Mouse (Mus musculus) forebrain, embryonic 11.5 days (tissue): ENCODE results near the gene Tnr. TPM values are rescaled to one million over a fixed set of nuclear protein-coding genes. Genes with fewer than 3 reads are reported as not detected.
"Not testable (repeated sequence)": the region's sequence is repeated elsewhere in the genome, so short reads cannot be mapped to it uniquely, and the experiment has no call there.

Source experiments
- ATAC-seq: fragments of 200-750 bp; cut with Nextera tagmentation; replicated peaks from 2 replicates; pipeline ENCODE4 v1.8.0; 2017; ENCODE audit warnings: moderate TSS enrichment; ENCODE audit not compliant: low FRiP score
- DNase-seq: peaks from one replicate; pipeline ENCODE4 v3.0.0-alpha.2; 2017; ENCODE audit warnings: low spot score
- H3K27ac ChIP-seq: fragments of 300-500 bp; sonication (generic); 2 replicates; pipeline ENCODE4 v1.5.1; 2014; ENCODE audit warnings: low read depth, low read length
- H3K27me3 ChIP-seq: fragments of 300-500 bp; sonication (generic); 2 replicates; pipeline ENCODE4 v1.6.1; 2014; ENCODE audit warnings: mild to moderate bottlenecking, low read length, mixed read lengths; ENCODE audit not compliant: control insufficient read depth, insufficient read depth
- H3K36me3 ChIP-seq: fragments of 300-500 bp; sonication (generic); 2 replicates; pipeline ENCODE4 v1.6.1; 2014; ENCODE audit warnings: mild to moderate bottlenecking, low read length, moderate library complexity, mixed read lengths; ENCODE audit not compliant: control insufficient read depth, insufficient read depth
- H3K4me1 ChIP-seq: fragments of 300-500 bp; sonication (generic); replicated peaks from 2 replicates; pipeline ENCODE4 v1.6.1; 2014; ENCODE audit warnings: low read length, mixed read lengths; ENCODE audit not compliant: control insufficient read depth, insufficient read depth
- H3K4me2 ChIP-seq: fragments of 300-500 bp; sonication (generic); 2 replicates; pipeline ENCODE4 v1.6.1; 2014; ENCODE audit warnings: low read depth, mild to moderate bottlenecking, low read length, moderate library complexity, mixed read lengths; ENCODE audit not compliant: severe bottlenecking
- H3K4me3 ChIP-seq: fragments of 300-500 bp; sonication (generic); 2 replicates; pipeline ENCODE4 v1.5.1; 2014; ENCODE audit warnings: low read depth, low read length
- H3K9ac ChIP-seq: fragments of 300-500 bp; sonication (generic); 2 replicates; pipeline ENCODE4 v1.6.1; 2014; ENCODE audit warnings: low read length
- H3K9me3 ChIP-seq: fragments of 300-500 bp; sonication (generic); 2 replicates; pipeline ENCODE4 v1.6.1; 2016; ENCODE audit warnings: low read length, mixed read lengths; ENCODE audit not compliant: control insufficient read depth
- WGBS: fragments of 180-500 bp; shearing (Covaris S2); extraction: QIAGEN DNeasy Blood & Tissue Kit; methylation state at CpG from one replicate; pipeline ENCODE4 v1.1.7; 2014; 5-methylcytosine and 5-hydroxymethylcytosine counted together
- polyA plus RNA-seq: library from polyadenylated mRNA; unstranded; fragments of >200 nt; fragmentation: Nextera tagmentation; extraction: Ambion mirVana; gene quantifications from 2 replicates; pipeline ENCODE4 v1.2.1, GENCODE M21; 2014

Tnr gene
- polyA plus RNA-seq, 1 experiment from 2014 or later: 0.77 TPM

DNA sequence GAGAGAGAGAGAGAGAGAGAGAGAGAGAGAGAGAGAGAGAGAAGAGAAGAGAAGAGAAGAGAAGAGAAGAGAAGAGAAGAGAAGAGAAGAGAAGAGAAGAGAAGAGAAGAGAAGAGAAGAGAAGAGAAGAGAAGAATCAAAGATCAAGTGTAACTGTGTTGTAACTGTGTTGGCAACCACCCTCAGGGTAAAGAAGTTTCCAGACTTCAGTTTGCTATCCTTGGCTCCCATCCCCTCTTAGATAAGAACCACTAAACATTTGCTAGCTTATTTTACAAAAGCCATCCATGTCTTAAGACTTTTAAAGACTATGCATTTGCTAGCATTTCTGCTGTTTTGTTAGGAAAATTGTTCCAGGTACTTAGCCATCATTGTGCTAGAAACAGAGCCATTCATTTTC, 442.7 kb downstream of the Tnr start:
- not testable (repeated sequence) for DNase-seq, H3K27ac ChIP-seq, H3K9me3 ChIP-seq, H3K9ac ChIP-seq, H3K4me3 ChIP-seq, ATAC-seq, H3K4me2 ChIP-seq, H3K36me3 ChIP-seq, H3K4me1 ChIP-seq, H3K27me3 ChIP-seq

DNA sequence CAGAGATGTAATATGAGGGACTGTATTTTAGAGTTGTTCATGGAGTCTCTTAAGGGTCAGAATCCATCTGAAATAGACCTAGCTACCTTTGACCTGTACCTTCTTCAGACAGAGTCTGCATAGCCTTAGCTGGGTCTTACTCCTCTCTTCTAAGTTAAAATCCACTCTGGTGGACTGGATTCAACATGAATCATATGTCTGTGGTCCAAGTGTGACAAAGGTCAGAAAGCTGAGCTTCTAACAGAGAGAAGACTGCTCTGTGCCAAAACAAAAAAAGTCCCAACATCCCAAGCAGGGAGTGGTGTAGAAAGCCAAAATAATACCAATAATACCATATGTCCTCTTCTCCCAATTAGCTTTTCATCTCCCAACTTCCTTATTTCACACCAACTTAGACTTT, 444.8 kb downstream of the Tnr start:
- Histone ChIP-seq H3K4me1 (no peaks in the 10 kb centered on the region), H3K27me3 (no peaks in the 10 kb centered on the region), H3K4me2 (no peak overlapping the region), H3K27ac (no peak overlapping the region), H3K4me3 (no peak overlapping the region), H3K36me3 (no peaks in the 10 kb centered on the region), H3K9ac (no peak overlapping the region), H3K9me3 (no peaks in the 10 kb centered on the region)
- DNase-seq (no peak), ATAC-seq (no peak)

DNA sequence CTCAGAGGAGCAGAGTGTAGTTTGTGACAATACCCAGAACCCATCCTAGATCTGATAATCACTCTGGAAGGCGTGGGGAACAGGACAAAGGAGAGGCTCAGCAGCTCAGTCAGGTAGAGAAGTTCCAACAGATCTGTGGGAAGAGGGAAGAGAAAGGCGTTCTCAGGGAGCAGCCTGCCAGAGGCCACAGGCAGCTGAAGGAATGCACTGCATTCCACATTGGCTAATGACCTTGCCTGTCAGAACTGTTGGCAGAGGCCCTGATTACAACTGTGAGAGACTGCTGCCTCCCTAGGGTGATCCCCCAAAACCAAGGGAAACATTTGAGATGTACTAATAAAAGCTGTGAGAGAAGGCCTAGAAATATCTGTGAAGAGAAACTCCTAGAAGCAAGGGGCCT, 454.2 kb downstream of the Tnr start:
- Histone ChIP-seq H3K4me2 (no peak overlapping the region), H3K4me1 (no peaks in the 10 kb centered on the region), H3K9ac (no peak overlapping the region), H3K36me3 (no peaks in the 10 kb centered on the region), H3K9me3 (no peaks in the 10 kb centered on the region), H3K4me3 (no peak overlapping the region), H3K27ac (no peak overlapping the region), H3K27me3 (no peaks in the 10 kb centered on the region)
- no peak for DNase-seq
- ATAC-seq: no peak
- 64% methylated on average over 2 of the region's 2 CpGs for WGBS

DNA sequence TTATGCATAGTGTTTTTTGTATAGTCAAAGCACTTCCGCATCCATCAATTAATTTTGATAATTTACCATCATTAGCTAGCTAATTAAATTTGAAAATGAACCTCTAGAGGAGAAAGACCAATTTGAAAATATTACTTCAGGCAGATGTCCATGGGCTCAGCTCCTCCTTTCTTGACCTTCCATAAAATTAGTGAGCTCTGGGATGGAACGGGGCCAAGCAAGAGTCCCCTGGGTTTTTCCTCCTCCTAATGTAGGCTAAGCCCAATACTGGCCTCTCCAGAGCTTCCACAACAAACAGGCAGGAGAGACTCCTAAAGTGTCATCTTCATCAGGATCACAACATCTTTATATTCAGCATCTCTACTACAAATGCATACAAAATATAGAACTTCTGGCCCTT, 455.5 kb downstream of the Tnr start:
- Histone ChIP-seq H3K4me1 (no peaks in the 10 kb centered on the region), H3K4me3 (no peak overlapping the region), H3K27me3 (no peaks in the 10 kb centered on the region), H3K4me2 (no peak overlapping the region), H3K36me3 (no peaks in the 10 kb centered on the region), H3K9ac (no peak overlapping the region), H3K27ac (no peak overlapping the region), H3K9me3 (no peaks in the 10 kb centered on the region)
- no peak for ATAC-seq
- DNase-seq: no peak
- 94% methylated on average over 2 of the region's 2 CpGs for whole genome bisulfite sequencing

DNA sequence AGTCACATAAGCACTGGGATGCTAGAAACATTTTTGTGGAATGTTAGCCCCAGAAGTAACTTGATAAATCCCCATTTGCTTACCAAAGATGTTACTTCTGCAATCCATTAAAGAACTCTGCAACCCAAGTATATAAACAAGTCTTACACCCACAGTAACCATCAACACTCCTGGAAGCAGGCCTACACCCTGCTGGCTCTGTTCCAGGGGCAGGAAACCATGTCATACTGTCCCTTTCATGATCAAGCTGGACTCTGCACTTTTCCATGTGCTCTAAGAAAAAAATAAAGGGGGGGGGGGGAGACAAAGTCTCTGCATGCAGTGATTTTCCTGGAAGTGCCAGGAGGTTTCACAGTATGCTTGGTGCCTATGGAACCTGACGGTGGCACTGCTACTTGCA, 456.8 kb downstream of the Tnr start:
- no peaks in the 10 kb centered on the region for H3K9me3 ChIP-seq
- 81% methylated on average over 1 of the region's 1 CpGs for WGBS
- H3K4me1 ChIP-seq: no peaks in the 10 kb centered on the region
- H3K4me2 ChIP-seq: no peak overlapping the region
- DNase-seq (no peak), ATAC-seq (no peak)
- no peak overlapping the region for H3K9ac ChIP-seq
- H3K27ac ChIP-seq: no peak overlapping the region
- no peaks in the 10 kb centered on the region for H3K27me3 ChIP-seq
- no peak overlapping the region for H3K4me3 ChIP-seq
- no peaks in the 10 kb centered on the region for H3K36me3 ChIP-seq
